Mouse (Mus musculus) stomach, postnatal 0 days (tissue): Measurements from ENCODE around the gene Atp6v1a.

ENCODE experiments used
- CTCF ChIP-seq: IDR thresholded peaks from 2 replicates; pipeline ENCODE4 v1.5.1; 2016; ENCODE audit warnings: antibody characterized with exemption, low read depth, mild to moderate bottlenecking, moderate library complexity
- EP300 ChIP-seq: optimal IDR thresholded peaks from 2 replicates; pipeline ENCODE3; 2016; ENCODE audit warnings: antibody characterized with exemption

- TF ChIP-seq CTCF (no peak), EP300 (no peak)
These were observed 15.7 kb downstream of the Atp6v1a start for GRCm38 (mm10) chr16:44123786-44124185.
